Mouse (Mus musculus) MEL (cell line): ENCODE results near the gene Dnah14. TPM values are rescaled to one million over a fixed set of nuclear protein-coding genes. Genes with fewer than 3 reads are reported as not detected.
A peak's percentile ranks its signal among the peaks of the same experiment; 100 is the strongest.

Source experiments
- DNase-seq: peaks from one replicate; pipeline ENCODE4 v3.0.0; 2011; ENCODE audit warnings: low read depth, low spot score
- H3K27ac ChIP-seq: 2 replicates; pipeline ENCODE4 v1.5.1; 2012; ENCODE audit warnings: low read depth, mild to moderate bottlenecking, control low read depth, low read length, moderate library complexity; ENCODE audit not compliant: control insufficient read depth
- H3K27me3 ChIP-seq, 2 experiments: fragments of 150-350 bp in 1 of 2; sonication (generic) in 1 of 2; 2 replicates each; pipeline ENCODE4 v1.6.1; 2012; ENCODE audit warnings: low read length in 2 of 2, mild to moderate bottlenecking in 2 of 2, improper control_type of control experiment in 1 of 2, moderate library complexity in 1 of 2; ENCODE audit not compliant: insufficient read depth in 2 of 2, control insufficient read depth in 1 of 2
- H3K36me3 ChIP-seq, 2 experiments: 2 replicates each; pipeline ENCODE4 v1.6.1; 2012 to 2014; ENCODE audit warnings: low read length in 2 of 2, improper control_type of control experiment in 1 of 2, inconsistent platforms in 1 of 2, mild to moderate bottlenecking in 1 of 2; ENCODE audit not compliant: insufficient read depth in 2 of 2, control insufficient read depth in 1 of 2
- H3K4me1 ChIP-seq, 2 experiments: fragments of 150-350 bp in 1 of 2; sonication (generic) in 1 of 2; 2 replicates each; pipeline ENCODE4 v1.6.1; 2012; ENCODE audit warnings: low read length in 2 of 2, improper control_type of control experiment in 1 of 2, mild to moderate bottlenecking in 1 of 2; ENCODE audit not compliant: insufficient read depth in 2 of 2, control insufficient read depth in 1 of 2
- H3K4me3 ChIP-seq, 2 experiments: fragments of 150-350 bp in 1 of 2; sonication (generic) in 1 of 2; 2 replicates each; pipeline ENCODE4 v1.5.1; 2012; ENCODE audit warnings: low read depth in 2 of 2, low read length in 2 of 2, mild to moderate bottlenecking in 2 of 2, moderate library complexity in 2 of 2, control low read depth in 1 of 2, improper control_type of control experiment in 1 of 2; ENCODE audit not compliant: control insufficient read depth in 1 of 2, insufficient read depth in 1 of 2
- H3K79me2 ChIP-seq: 2 replicates; pipeline ENCODE4 v1.6.1; 2012; ENCODE audit warnings: mild to moderate bottlenecking, low read length, moderate library complexity; ENCODE audit not compliant: control insufficient read depth, poor library complexity, insufficient read depth
- H3K9ac ChIP-seq: 2 replicates; pipeline ENCODE4 v1.6.1; 2012; ENCODE audit warnings: low read depth, mild to moderate bottlenecking, control low read depth, low read length, moderate library complexity; ENCODE audit not compliant: control insufficient read depth, poor library complexity, severe bottlenecking
- H3K9me3 ChIP-seq: fragments of 150-350 bp; sonication (generic); replicated peaks from 2 replicates; pipeline ENCODE4 v1.6.1; 2012; ENCODE audit warnings: mild to moderate bottlenecking, low read length, improper control_type of control experiment, moderate library complexity; ENCODE audit not compliant: insufficient read depth
- CHD2 ChIP-seq: IDR thresholded peaks from 2 replicates; pipeline ENCODE4 v1.6.1; 2011; ENCODE audit warnings: low read length, improper control_type of control experiment
- CTCF ChIP-seq, 3 experiments: IDR thresholded peaks in 2 of 3; conservative IDR thresholded peaks in 1 of 3; 2 replicates each; pipeline ENCODE4 v1.5.1; 2011 to 2012; ENCODE audit warnings: low read length in 3 of 3, low read depth in 2 of 3, mild to moderate bottlenecking in 2 of 3, improper control_type of control experiment in 1 of 3, inconsistent platforms in 1 of 3, mixed read lengths in 1 of 3, moderate library complexity in 1 of 3; ENCODE audit not compliant: control insufficient read depth in 1 of 3, insufficient read depth in 1 of 3, poor library complexity in 1 of 3, severe bottlenecking in 1 of 3
- GABPA ChIP-seq: IDR thresholded peaks from 2 replicates; pipeline ENCODE4 v1.6.1; 2012; ENCODE audit warnings: low read depth, mild to moderate bottlenecking, inconsistent platforms, low read length, improper control_type of control experiment, moderate library complexity
- GATA1 ChIP-seq: IDR thresholded peaks from 2 replicates; pipeline ENCODE4 v1.6.1; 2011; ENCODE audit warnings: low read depth, low read length, improper control_type of control experiment
- JUND ChIP-seq: IDR thresholded peaks from 2 replicates; pipeline ENCODE4 v1.6.1; 2011; ENCODE audit warnings: low read depth, mild to moderate bottlenecking, improper control_type of control experiment, low read length
- KAT2A ChIP-seq: conservative IDR thresholded peaks from 2 replicates; pipeline ENCODE4 v1.6.1; 2012; ENCODE audit warnings: low read depth, low read length, improper control_type of control experiment, inconsistent platforms
- MEF2A ChIP-seq: IDR thresholded peaks from 2 replicates; pipeline ENCODE4 v1.6.1; 2014; ENCODE audit warnings: low read depth, mild to moderate bottlenecking, inconsistent platforms, low read length, improper control_type of control experiment; ENCODE audit not compliant: poor library complexity, insufficient replicate concordance, severe bottlenecking; ENCODE audit errors: extremely low read depth
- MXI1 ChIP-seq: IDR thresholded peaks from 2 replicates; pipeline ENCODE4 v1.6.1; 2011; ENCODE audit warnings: mild to moderate bottlenecking, low read depth, low read length, improper control_type of control experiment
- MYB ChIP-seq: IDR thresholded peaks from 2 replicates; pipeline ENCODE4 v1.6.1; 2011; ENCODE audit warnings: mild to moderate bottlenecking, low read depth, low read length, improper control_type of control experiment
- NELFE ChIP-seq: IDR thresholded peaks from 2 replicates; pipeline ENCODE4 v1.6.1; 2011; ENCODE audit warnings: low read depth, low read length, improper control_type of control experiment
- NRF1 ChIP-seq: IDR thresholded peaks from 2 replicates; pipeline ENCODE4 v1.6.1; 2014; ENCODE audit warnings: low read depth, mild to moderate bottlenecking, inconsistent platforms, low read length, improper control_type of control experiment, moderate library complexity; ENCODE audit not compliant: poor library complexity, insufficient read depth, severe bottlenecking
- POLR2A ChIP-seq, 2 experiments: IDR thresholded peaks; 2 replicates each; pipeline ENCODE4 v1.6.1; 2011 to 2012; ENCODE audit warnings: low read length in 2 of 2, mild to moderate bottlenecking in 2 of 2, control low read depth in 1 of 2, improper control_type of control experiment in 1 of 2, low read depth in 1 of 2, moderate library complexity in 1 of 2; ENCODE audit not compliant: control insufficient read depth in 1 of 2, insufficient read depth in 1 of 2, poor library complexity in 1 of 2
- RAD21 ChIP-seq: IDR thresholded peaks from 2 replicates; pipeline ENCODE4 v1.6.1; 2011; ENCODE audit warnings: mild to moderate bottlenecking, low read depth, low read length, improper control_type of control experiment
- RCOR1 ChIP-seq: IDR thresholded peaks from 2 replicates; pipeline ENCODE4 v1.6.1; 2012; ENCODE audit warnings: low read depth, mild to moderate bottlenecking, inconsistent platforms, low read length, improper control_type of control experiment
- SIN3A ChIP-seq: IDR thresholded peaks from 2 replicates; pipeline ENCODE4 v1.6.1; 2012; ENCODE audit warnings: low read length, improper control_type of control experiment, inconsistent platforms
- SMC3 ChIP-seq: IDR thresholded peaks from 2 replicates; pipeline ENCODE4 v1.6.1; 2011; ENCODE audit warnings: low read depth, low read length, improper control_type of control experiment
- TBP ChIP-seq: IDR thresholded peaks from 2 replicates; pipeline ENCODE4 v1.8.0; 2011; ENCODE audit warnings: low read depth, low read length, improper control_type of control experiment
- UBTF ChIP-seq: IDR thresholded peaks from 2 replicates; pipeline ENCODE4 v1.6.1; 2012; ENCODE audit warnings: low read depth, mild to moderate bottlenecking, inconsistent platforms, low read length, improper control_type of control experiment, moderate library complexity, borderline replicate concordance; ENCODE audit not compliant: insufficient read depth
- USF1 ChIP-seq: IDR thresholded peaks from 2 replicates; pipeline ENCODE4 v1.6.1; 2014; ENCODE audit warnings: low read depth, mild to moderate bottlenecking, inconsistent platforms, low read length, improper control_type of control experiment, moderate library complexity
- USF2 ChIP-seq, 2 experiments: IDR thresholded peaks; 2 replicates each; pipeline ENCODE4 v1.6.1; 2011 to 2012; ENCODE audit warnings: improper control_type of control experiment in 2 of 2, low read length in 2 of 2, borderline replicate concordance in 1 of 2, inconsistent platforms in 1 of 2, low read depth in 1 of 2, mild to moderate bottlenecking in 1 of 2; ENCODE audit not compliant: insufficient read depth in 1 of 2
- ZKSCAN1 ChIP-seq: IDR thresholded peaks from 2 replicates; pipeline ENCODE4 v1.6.1; 2012; ENCODE audit warnings: low read depth, mild to moderate bottlenecking, inconsistent platforms, low read length, improper control_type of control experiment, moderate library complexity
- ZNF384 ChIP-seq: IDR thresholded peaks from 2 replicates; pipeline ENCODE4 v1.6.1; 2012; ENCODE audit warnings: low read depth, mild to moderate bottlenecking, inconsistent platforms, low read length, improper control_type of control experiment
- polyA plus RNA-seq, 2 experiments: library from polyadenylated mRNA; stranded (reverse) in 1 of 2; unstranded in 1 of 2; fragments of >175 nt in 1 of 2; fragments of >200 nt in 1 of 2; gene quantifications; 2 replicates each; pipeline versions ENCODE4 v1.2.1 to v1.2.4; 2012; ENCODE audit warnings: low replicate concordance in 2 of 2, low read depth in 1 of 2; ENCODE audit not compliant: insufficient read length in 2 of 2, insufficient read depth in 1 of 2, missing spikeins in 1 of 2
- total RNA-seq: library from RNA; depleted of rRNA; stranded (reverse); fragments of 300-350 nt; gene quantifications from 2 replicates; pipeline ENCODE4 v1.2.3, GENCODE M21; 2012

The Dnah14 gene
- total and polyA plus RNA-seq, 3 experiments, result 0.77 to 1.2 TPM; not detected in 1

GRCm38 (mm10) chr1:181539846-181540769 lies 36.3 kb upstream of the Dnah14 start:
- H3K4me3 ChIP-seq, result no peak overlapping the region
- no peak for TF ChIP-seq SMC3
- TF ChIP-seq ZKSCAN1, result no peak
- no peak for TF ChIP-seq USF1
- TF ChIP-seq MXI1, result no peak
- peak; percentile 53; the same call in 1 of the 2 replicates for TF ChIP-seq CHD2
- no peak for TF ChIP-seq JUND
- TF ChIP-seq SIN3A, result no peak
- no peak for TF ChIP-seq RCOR1
- 0 out of 2 replicates have a peak, but pooled peaks have one; percentile 2 for TF ChIP-seq GATA1
- H3K27ac ChIP-seq, result no peak overlapping the region
- DNase-seq, result peak; percentile 80
- peaks cover 0 to 15% of the 10 kb centered on the region in 2 experiments; a peak in 2 of 4 replicates for H3K36me3 ChIP-seq
- H3K79me2 ChIP-seq, result no peaks in the 10 kb centered on the region
- no peaks in the 10 kb centered on the region for H3K9me3 ChIP-seq
- H3K9ac ChIP-seq, result no peak overlapping the region
- H3K27me3 ChIP-seq, result no peaks in the 10 kb centered on the region
- H3K4me1 ChIP-seq, result peaks cover 4 to 34% of the 10 kb centered on the region in 2 experiments; a peak in 3 of 4 replicates

- Histone ChIP-seq H3K9me3 (no peaks in the 10 kb centered on the region), H3K79me2 (no peaks in the 10 kb centered on the region), H3K27me3 (no peaks in the 10 kb centered on the region; a peak in 1 of 4 replicates), H3K36me3 (peaks cover 0 to 7% of the 10 kb centered on the region in 2 experiments; a peak in 2 of 4 replicates), H3K9ac (no peak overlapping the region), H3K4me3 (no peak overlapping the region), H3K4me1 (peaks cover 2 to 16% of the 10 kb centered on the region in 2 experiments; a peak in 3 of 4 replicates), H3K27ac (no peak overlapping the region)
- DNase-seq, result no peak
- TF ChIP-seq RAD21 (peak; percentile 4; the same call in 1 of the 2 replicates), MYB (no peak), MXI1 (no peak), UBTF (no peak), CTCF (IDR thresholded peaks at IDR 0.05 in 2 of 3, conservative IDR thresholded peaks at IDR 0.05 in 1 of 3; ENCODE audit: control insufficient read depth in 1 of 3, insufficient read depth in 1 of 3, low read depth in 2 of 3, low read length in 3 of 3, poor library complexity in 1 of 3, severe bottlenecking in 1 of 3) (peak; percentile 41 to 75 (median 60); a peak in 5 of 6 replicates), CHD2 (no peak), GATA1 (no peak), USF2 (IDR thresholded peaks at IDR 0.05; ENCODE audit: borderline replicate concordance in 1 of 2, insufficient read depth in 1 of 2, low read depth in 1 of 2, low read length in 2 of 2) (no peak), NELFE (no peak), SMC3 (peak; percentile 68), MEF2A (no peak), TBP (no peak), POLR2A (IDR thresholded peaks at IDR 0.05; ENCODE audit: control insufficient read depth in 1 of 2, insufficient read depth in 1 of 2, low read depth in 1 of 2, low read length in 2 of 2, poor library complexity in 1 of 2) (no peak), KAT2A (no peak), NRF1 (no peak), ZNF384 (no peak), GABPA (no peak), JUND (no peak)
Observed at GRCm38 (mm10) chr1:181543711-181544383, 32.5 kb upstream of the Dnah14 start.
